ENCODE assay signal across 25 mouse cellular contexts in genomic region chr19:55616937-55617336, GRCm38 (mm10).
DNase-seq lines count a peak whose midpoint lies in the region; ATAC-seq and TF ChIP-seq lines count a peak whose summit lies in the region.
"Had no signal": no experiment of that assay in that cellular context is flagged by ENCODE, and none has a peak within 500 bp of the region (broad histone marks: within the 10 kb centered on the region; RNA-seq: fewer than 3 reads in every experiment).

No protein-coding gene starts in this region.

- no peak for ATAC-seq in heart, postnatal 0 days (ENCODE audit: insufficient read depth, low read depth)
- no peak for ATAC-seq in heart, embryonic 11.5 days (replicated peaks; ENCODE audit: insufficient number of reproducible peaks, low FRiP score, low TSS enrichment)
- no peak for ATAC-seq in lung, postnatal 0 days
- no peak for ATAC-seq in megakaryocyte, adult 5-6 weeks (ENCODE audit: poor library complexity, severe bottlenecking)
- ATAC-seq: forebrain, embryonic 14.5 days; Patski had no signal

- peak; percentile 56 for DNase-seq in adrenal gland, adult 2 months
- no peak for DNase-seq in adrenal gland, postnatal 4 days (ENCODE audit: low spot score in 2 of 2)
- peak; percentile 30 for DNase-seq in heart, postnatal 0 days (ENCODE audit: low spot score)
- peak; percentile 21 for DNase-seq in lung, postnatal 0 days (ENCODE audit: low spot score)
- DNase-seq in lung, postnatal 36 days: no peak
- DNase-seq in adrenal gland, postnatal 14 days: peak; percentile 47
- DNase-seq: B cell, adult 2 months; cerebellum, adult 11 months; cerebellum, adult 9-11 months; gastrocnemius, postnatal 10 days; gastrocnemius, postnatal 36 days; kidney, adult 18-20 months; kidney, adult 9 months had no signal

- H3K4me3 ChIP-seq in heart, postnatal 0 days (ENCODE audit: low read depth, low read length): no peak overlapping the region
- no peak overlapping the region for H3K4me3 ChIP-seq in heart, embryonic 11.5 days (ENCODE audit: low read depth, low read length)
- no peak overlapping the region for H3K4me3 ChIP-seq in lung, postnatal 0 days (ENCODE audit: low read depth, low read length)
- H3K4me3 ChIP-seq: embryonic facial prominence, embryonic 12.5 days; embryonic facial prominence, embryonic 15.5 days; heart, adult 2 months; heart, embryonic 12.5 days; heart, embryonic 15.5 days; hindbrain, embryonic 12.5 days; hindbrain, embryonic 15.5 days had no signal

- TF ChIP-seq CTCF in heart, postnatal 0 days (IDR thresholded peaks at IDR 0.05; ENCODE audit: low read depth): no peak
- no peak for TF ChIP-seq CTCF in lung, postnatal 0 days (IDR thresholded peaks at IDR 0.05)

- no peak overlapping the region for H3K4me2 ChIP-seq in heart, postnatal 0 days (ENCODE audit: low read depth, low read length)
- no peak overlapping the region for H3K4me2 ChIP-seq in heart, embryonic 11.5 days
- no peak overlapping the region for H3K4me2 ChIP-seq in lung, postnatal 0 days (replicated peaks; ENCODE audit: low read depth, low read length)
- H3K4me2 ChIP-seq: embryonic facial prominence, embryonic 12.5 days; embryonic facial prominence, embryonic 15.5 days; heart, embryonic 12.5 days; heart, embryonic 15.5 days; hindbrain, embryonic 12.5 days; hindbrain, embryonic 15.5 days had no signal

- H3K9ac ChIP-seq in heart, postnatal 0 days (replicated peaks; ENCODE audit: low read depth, low read length): no peak overlapping the region
- no peak overlapping the region for H3K9ac ChIP-seq in heart, embryonic 11.5 days (ENCODE audit: low read depth, low read length)
- H3K9ac ChIP-seq in lung, postnatal 0 days (replicated peaks; ENCODE audit: low read depth): no peak overlapping the region
- H3K9ac ChIP-seq: embryonic facial prominence, embryonic 12.5 days; embryonic facial prominence, embryonic 15.5 days; heart, embryonic 12.5 days; heart, embryonic 15.5 days; hindbrain, embryonic 12.5 days; hindbrain, embryonic 15.5 days had no signal

- TF ChIP-seq EP300 in heart, postnatal 0 days (IDR thresholded peaks at IDR 0.05; ENCODE audit: low read depth): no peak
- TF ChIP-seq EP300 in lung, postnatal 0 days (IDR thresholded peaks at IDR 0.05): no peak

- no peak overlapping the region for H3K27ac ChIP-seq in heart, postnatal 0 days (ENCODE audit: low read depth)
- H3K27ac ChIP-seq in heart, embryonic 11.5 days (ENCODE audit: low read depth, low read length): no peak overlapping the region
- no peak overlapping the region for H3K27ac ChIP-seq in lung, postnatal 0 days (ENCODE audit: low read length)
- H3K27ac ChIP-seq: embryonic facial prominence, embryonic 12.5 days; embryonic facial prominence, embryonic 15.5 days; heart, adult 2 months; heart, embryonic 15.5 days; hindbrain, embryonic 12.5 days; hindbrain, embryonic 15.5 days had no signal

- no peaks in the 10 kb centered on the region for H3K9me3 ChIP-seq in heart, postnatal 0 days (replicated peaks; ENCODE audit: control insufficient read depth, low read length)
- no peaks in the 10 kb centered on the region for H3K9me3 ChIP-seq in heart, embryonic 11.5 days (replicated peaks; ENCODE audit: control insufficient read depth, low read length)
- no peaks in the 10 kb centered on the region for H3K9me3 ChIP-seq in lung, postnatal 0 days (ENCODE audit: low read length)
- H3K9me3 ChIP-seq: embryonic facial prominence, embryonic 12.5 days; embryonic facial prominence, embryonic 15.5 days; heart, embryonic 12.5 days; heart, embryonic 15.5 days; hindbrain, embryonic 12.5 days; hindbrain, embryonic 15.5 days had no signal

- H3K4me1 ChIP-seq in heart, postnatal 0 days (ENCODE audit: control insufficient read depth, insufficient read depth): peaks cover 15% of the 10 kb centered on the region
- H3K4me1 ChIP-seq in heart, embryonic 11.5 days (ENCODE audit: control insufficient read depth, insufficient read depth, low read length): peaks cover 6% of the 10 kb centered on the region
- peaks cover 10% of the 10 kb centered on the region; the same call in 1 of the 2 replicates for H3K4me1 ChIP-seq in lung, postnatal 0 days (ENCODE audit: insufficient read depth, low read depth, low read length)

- H3K27me3 ChIP-seq in heart, postnatal 0 days (ENCODE audit: control insufficient read depth, insufficient read depth, low read length): no peaks in the 10 kb centered on the region
- H3K27me3 ChIP-seq in heart, embryonic 11.5 days (ENCODE audit: control insufficient read depth, insufficient read depth, low read length): no peaks in the 10 kb centered on the region
- H3K27me3 ChIP-seq in lung, postnatal 0 days (replicated peaks; ENCODE audit: insufficient read depth, low read length): no peaks in the 10 kb centered on the region
- H3K27me3 ChIP-seq: CH12.LX; embryonic facial prominence, embryonic 15.5 days; heart, embryonic 12.5 days; heart, embryonic 15.5 days; hindbrain, embryonic 15.5 days; Patski had no signal

- 42% methylated on average over 8 of the region's 8 CpGs for WGBS in heart, postnatal 0 days
- WGBS in heart, embryonic 11.5 days (ENCODE audit: insufficient replicate concordance): 74% methylated on average over 8 of the region's 8 CpGs
- WGBS in lung, postnatal 0 days: 53% methylated on average over 8 of the region's 8 CpGs

- no peaks in the 10 kb centered on the region for H3K36me3 ChIP-seq in heart, postnatal 0 days (replicated peaks; ENCODE audit: control insufficient read depth, insufficient read depth, low read length)
- no peaks in the 10 kb centered on the region for H3K36me3 ChIP-seq in heart, embryonic 11.5 days (ENCODE audit: control insufficient read depth, insufficient read depth, low read length)
- no peaks in the 10 kb centered on the region for H3K36me3 ChIP-seq in lung, postnatal 0 days (ENCODE audit: insufficient read depth, low read length)
- H3K36me3 ChIP-seq: embryonic facial prominence, embryonic 12.5 days; embryonic facial prominence, embryonic 15.5 days; heart, embryonic 12.5 days; heart, embryonic 15.5 days; hindbrain, embryonic 12.5 days; hindbrain, embryonic 15.5 days had no signal

Comparison
In these comparisons a context has a peak if more than half of its experiments do, and no peak if none do; other contexts are left out.
1. DNase-seq: peak in adrenal gland, adult 2 months (single experiment), heart, postnatal 0 days (single experiment), lung, postnatal 0 days (single experiment) and adrenal gland, postnatal 14 days (single experiment); none in adrenal gland, postnatal 4 days (0 of 2) and lung, postnatal 36 days (single experiment).